Mouse (Mus musculus): ENCODE measurements around the gene Slc22a17. TPM values are rescaled to one million over a fixed set of nuclear protein-coding genes. Genes with fewer than 3 reads are reported as not detected.
"Not testable (repeated sequence)": the region's sequence is repeated elsewhere in the genome, so short reads cannot be mapped to it uniquely, and the experiment has no call there.

The Slc22a17 gene
- polyA plus RNA-seq (2015; fragmentation: Nextera tagmentation; extraction: Ambion mirVana): 254 and 275 TPM in 2 replicates

- peaks cover 25% of the 10 kb centered on the region for H3K4me1 ChIP-seq (ENCODE audit: control insufficient read depth, insufficient read depth, low read depth, low read length)
- peak; percentile 97 for ATAC-seq
- peak within 1 kb of the TSS; percentile 94 for H3K4me3 ChIP-seq (ENCODE audit: low read length)
- peak within 1 kb of the TSS; percentile 95 for H3K27ac ChIP-seq (ENCODE audit: low read depth, low read length)
- peaks cover 26% of the 10 kb centered on the region for H3K36me3 ChIP-seq (ENCODE audit: control insufficient read depth, insufficient read depth, low read length)
- WGBS: 0% methylated on average over 28 of the region's 28 CpGs
- H3K4me2 ChIP-seq (ENCODE audit: low read length): peak within 1 kb of the TSS; percentile 88
- no peaks in the 10 kb centered on the region for H3K27me3 ChIP-seq (replicated peaks; ENCODE audit: control insufficient read depth, insufficient read depth, low read length)
- no peaks in the 10 kb centered on the region for H3K9me3 ChIP-seq (ENCODE audit: control insufficient read depth, low read length)
- peak within 1 kb of the TSS; percentile 99 for H3K9ac ChIP-seq (ENCODE audit: low read depth, low read length)
Observed at GRCm38 (mm10) chr14:54912886-54913285, at the start of gene Slc22a17. TSS of gene Slc22a17 (minus strand) at chr14:54913132.

DNA sequence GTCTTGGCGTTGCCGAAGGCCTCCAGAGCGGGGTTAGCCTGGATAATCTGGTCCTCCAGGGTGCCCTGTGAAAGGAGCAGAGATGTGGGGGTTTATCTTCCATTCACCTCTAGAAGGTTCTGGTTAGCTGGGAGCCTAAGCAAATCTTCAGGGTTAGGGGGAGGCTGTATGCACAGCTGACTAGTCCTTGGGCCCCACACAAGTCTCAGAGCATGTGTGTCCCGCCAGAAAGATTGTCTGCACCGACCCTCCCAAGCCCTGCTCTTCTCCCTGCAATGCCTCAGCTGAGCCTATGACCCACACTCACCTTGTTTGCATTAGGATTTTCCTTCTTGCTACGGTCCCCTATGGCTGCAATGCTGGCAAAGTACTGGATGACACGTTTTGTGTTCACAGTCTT lies 49.8 kb upstream of the Slc22a17 start:
- Histone ChIP-seq H3K27ac (ENCODE audit: low read depth, low read length) (no peak overlapping the region), H3K4me1 (ENCODE audit: control insufficient read depth, insufficient read depth, low read depth, low read length) (no peaks in the 10 kb centered on the region), H3K36me3 (ENCODE audit: control insufficient read depth, insufficient read depth, low read length) (no peaks in the 10 kb centered on the region), H3K9me3 (ENCODE audit: control insufficient read depth, low read length) (no peaks in the 10 kb centered on the region), H3K4me3 (ENCODE audit: low read length) (no peak overlapping the region), H3K9ac (ENCODE audit: low read depth, low read length) (no peak overlapping the region), H3K4me2 (ENCODE audit: low read length) (no peak overlapping the region), H3K27me3 (replicated peaks; ENCODE audit: control insufficient read depth, insufficient read depth, low read length) (no peaks in the 10 kb centered on the region)
- 87% methylated on average over 7 of the region's 7 CpGs for WGBS
- ATAC-seq: no peak

GRCm38 (mm10) chr14:54961487-54961886 lies 48.6 kb upstream of the Slc22a17 start:
- Histone ChIP-seq H3K9ac (ENCODE audit: low read depth, low read length) (no peak overlapping the region), H3K4me2 (ENCODE audit: low read length) (no peak overlapping the region), H3K27me3 (replicated peaks; ENCODE audit: control insufficient read depth, insufficient read depth, low read length) (no peaks in the 10 kb centered on the region), H3K36me3 (ENCODE audit: control insufficient read depth, insufficient read depth, low read length) (no peaks in the 10 kb centered on the region), H3K9me3 (ENCODE audit: control insufficient read depth, low read length) (no peaks in the 10 kb centered on the region), H3K4me3 (ENCODE audit: low read length) (no peak overlapping the region), H3K4me1 (ENCODE audit: control insufficient read depth, insufficient read depth, low read depth, low read length) (no peaks in the 10 kb centered on the region), H3K27ac (ENCODE audit: low read depth, low read length) (no peak overlapping the region)
- ATAC-seq: no peak
- WGBS: 86% methylated on average over 5 of the region's 5 CpGs

DNA sequence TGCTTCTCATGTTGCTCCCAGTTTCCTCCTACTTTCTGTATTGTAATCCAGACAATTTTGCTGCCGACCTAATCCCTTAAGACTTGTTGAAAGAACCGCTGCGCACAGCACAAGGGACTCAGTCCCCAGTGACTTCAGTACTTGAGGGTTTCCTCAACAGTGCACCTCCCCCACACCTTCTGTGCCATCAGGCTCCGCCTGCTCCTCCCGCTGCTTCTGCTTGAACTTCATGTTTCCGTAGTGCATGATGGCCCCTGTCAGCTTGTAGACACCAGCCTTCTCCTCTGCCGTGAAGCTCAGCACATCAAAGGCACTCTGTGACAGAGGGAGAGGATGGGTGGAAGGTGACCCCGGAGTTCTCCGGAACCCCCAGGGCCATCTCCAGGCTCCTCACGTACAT lies 47.8 kb upstream of the Slc22a17 start:
- ATAC-seq: no peak
- Histone ChIP-seq H3K4me2 (ENCODE audit: low read length) (no peak overlapping the region), H3K36me3 (ENCODE audit: control insufficient read depth, insufficient read depth, low read length) (no peaks in the 10 kb centered on the region), H3K9me3 (ENCODE audit: control insufficient read depth, low read length) (no peaks in the 10 kb centered on the region), H3K9ac (ENCODE audit: low read depth, low read length) (no peak overlapping the region), H3K27ac (ENCODE audit: low read depth, low read length) (no peak overlapping the region), H3K4me1 (ENCODE audit: control insufficient read depth, insufficient read depth, low read depth, low read length) (no peaks in the 10 kb centered on the region), H3K27me3 (replicated peaks; ENCODE audit: control insufficient read depth, insufficient read depth, low read length) (no peaks in the 10 kb centered on the region), H3K4me3 (ENCODE audit: low read length) (no peak overlapping the region)
- WGBS: 79% methylated on average over 10 of the region's 10 CpGs

- not testable (repeated sequence) for H3K36me3 ChIP-seq (ENCODE audit: control insufficient read depth, insufficient read depth, low read length); H3K9me3 ChIP-seq (ENCODE audit: control insufficient read depth, low read length); H3K4me2 ChIP-seq (ENCODE audit: low read length); H3K4me3 ChIP-seq (ENCODE audit: low read length); H3K9ac ChIP-seq (ENCODE audit: low read depth, low read length); H3K27ac ChIP-seq (ENCODE audit: low read depth, low read length); H3K27me3 ChIP-seq (replicated peaks; ENCODE audit: control insufficient read depth, insufficient read depth, low read length); ATAC-seq; H3K4me1 ChIP-seq (ENCODE audit: control insufficient read depth, insufficient read depth, low read depth, low read length)
- 90% methylated on average over 11 of the region's 12 CpGs for WGBS
Observed at GRCm38 (mm10) chr14:54959853-54960613, 47.1 kb upstream of the Slc22a17 start.

GRCm38 (mm10) chr14:54959197-54959596 lies 46.3 kb upstream of the Slc22a17 start:
- ATAC-seq: no peak
- no peaks in the 10 kb centered on the region for H3K9me3 ChIP-seq (ENCODE audit: control insufficient read depth, low read length)
- H3K4me2 ChIP-seq (ENCODE audit: low read length): no peak overlapping the region
- H3K4me3 ChIP-seq (ENCODE audit: low read length): no peak overlapping the region
- no peak overlapping the region for H3K27ac ChIP-seq (ENCODE audit: low read depth, low read length)
- WGBS: 92% methylated on average over 3 of the region's 3 CpGs
- no peaks in the 10 kb centered on the region for H3K36me3 ChIP-seq (ENCODE audit: control insufficient read depth, insufficient read depth, low read length)
- H3K4me1 ChIP-seq (ENCODE audit: control insufficient read depth, insufficient read depth, low read depth, low read length): no peaks in the 10 kb centered on the region
- H3K27me3 ChIP-seq (replicated peaks; ENCODE audit: control insufficient read depth, insufficient read depth, low read length): no peaks in the 10 kb centered on the region
- H3K9ac ChIP-seq (ENCODE audit: low read depth, low read length): no peak overlapping the region

GRCm38 (mm10) chr14:54958503-54958902 lies 45.6 kb upstream of the Slc22a17 start:
- ATAC-seq: no peak
- Histone ChIP-seq H3K4me2 (ENCODE audit: low read length) (no peak overlapping the region), H3K9ac (ENCODE audit: low read depth, low read length) (no peak overlapping the region), H3K4me1 (ENCODE audit: control insufficient read depth, insufficient read depth, low read depth, low read length) (no peaks in the 10 kb centered on the region), H3K27ac (ENCODE audit: low read depth, low read length) (no peak overlapping the region), H3K36me3 (ENCODE audit: control insufficient read depth, insufficient read depth, low read length) (no peaks in the 10 kb centered on the region), H3K4me3 (ENCODE audit: low read length) (no peak overlapping the region), H3K9me3 (ENCODE audit: control insufficient read depth, low read length) (no peaks in the 10 kb centered on the region), H3K27me3 (replicated peaks; ENCODE audit: control insufficient read depth, insufficient read depth, low read length) (no peaks in the 10 kb centered on the region)
- WGBS: 85% methylated on average over 4 of the region's 4 CpGs

GRCm38 (mm10) chr14:54956533-54956932 lies 43.6 kb upstream of the Slc22a17 start:
- Histone ChIP-seq H3K9ac (ENCODE audit: low read depth, low read length) (no peak overlapping the region), H3K27ac (ENCODE audit: low read depth, low read length) (no peak overlapping the region), H3K9me3 (ENCODE audit: control insufficient read depth, low read length) (no peaks in the 10 kb centered on the region), H3K4me1 (ENCODE audit: control insufficient read depth, insufficient read depth, low read depth, low read length) (no peaks in the 10 kb centered on the region), H3K4me2 (ENCODE audit: low read length) (no peak overlapping the region), H3K36me3 (ENCODE audit: control insufficient read depth, insufficient read depth, low read length) (no peaks in the 10 kb centered on the region), H3K27me3 (replicated peaks; ENCODE audit: control insufficient read depth, insufficient read depth, low read length) (no peaks in the 10 kb centered on the region), H3K4me3 (ENCODE audit: low read length) (no peak overlapping the region)
- ATAC-seq: no peak
- 85% methylated on average over 9 of the region's 9 CpGs for WGBS

DNA sequence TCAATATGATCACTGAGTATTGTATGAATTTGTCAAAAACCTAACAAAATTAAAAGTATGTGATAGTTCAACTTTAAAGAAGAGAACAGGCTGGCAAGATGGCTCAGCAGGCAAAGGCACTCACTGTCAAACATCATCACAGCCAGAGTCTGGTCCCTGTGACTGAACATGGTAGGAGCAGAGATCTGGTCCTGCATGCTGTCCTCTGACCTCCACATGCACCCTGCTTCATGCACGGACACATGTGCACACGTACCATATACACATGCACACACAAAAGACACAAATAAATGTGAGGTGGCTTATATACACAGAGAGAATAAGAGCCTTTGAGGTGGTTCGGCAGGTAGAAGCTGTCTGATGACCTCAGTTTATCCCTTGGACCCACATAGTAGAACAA lies 42.5 kb upstream of the Slc22a17 start:
- no peaks in the 10 kb centered on the region for H3K4me1 ChIP-seq (ENCODE audit: control insufficient read depth, insufficient read depth, low read depth, low read length)
- ATAC-seq: no peak
- no peak overlapping the region for H3K9ac ChIP-seq (ENCODE audit: low read depth, low read length)
- H3K9me3 ChIP-seq (ENCODE audit: control insufficient read depth, low read length): no peaks in the 10 kb centered on the region
- H3K4me3 ChIP-seq (ENCODE audit: low read length): no peak overlapping the region
- no peak overlapping the region for H3K27ac ChIP-seq (ENCODE audit: low read depth, low read length)
- WGBS: 90% methylated on average over 3 of the region's 3 CpGs
- no peaks in the 10 kb centered on the region for H3K27me3 ChIP-seq (replicated peaks; ENCODE audit: control insufficient read depth, insufficient read depth, low read length)
- H3K4me2 ChIP-seq (ENCODE audit: low read length): no peak overlapping the region
- no peaks in the 10 kb centered on the region for H3K36me3 ChIP-seq (ENCODE audit: control insufficient read depth, insufficient read depth, low read length)
